In the genomic region with DNA sequence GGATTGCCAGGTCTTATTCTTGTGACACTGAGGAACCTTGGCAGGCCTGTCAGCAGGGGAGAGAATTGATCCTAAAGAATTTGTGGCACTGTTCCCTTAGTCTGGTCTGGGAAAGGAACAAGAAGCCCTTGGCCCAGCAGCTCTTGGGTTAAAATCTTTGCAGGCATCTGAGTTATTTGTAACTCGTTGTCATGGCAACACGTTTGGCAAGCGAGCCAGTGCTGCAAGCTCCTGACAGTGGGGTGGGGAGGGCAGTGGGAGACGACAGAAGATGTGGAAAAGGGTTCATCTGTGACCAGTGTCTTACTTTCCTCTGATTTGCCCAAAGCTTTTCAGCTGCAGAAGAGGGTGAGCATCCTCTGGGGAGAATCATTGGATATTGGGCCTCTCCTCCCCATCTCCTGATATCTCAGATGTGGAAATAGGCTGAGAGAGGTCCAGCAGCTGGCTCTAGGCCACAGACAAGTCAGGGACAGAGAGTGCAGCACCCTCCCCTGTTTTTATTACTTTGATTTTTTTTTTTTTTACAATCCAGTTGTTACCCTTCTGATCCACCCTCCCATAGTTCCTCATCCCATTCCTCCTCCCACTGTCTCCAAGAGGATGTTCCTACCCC, we compare ENCODE assay signal across 8 mouse cellular contexts.
DNase-seq lines count a peak whose midpoint lies in the region; ATAC-seq and TF ChIP-seq lines count a peak whose summit lies in the region.
"Not testable (repeated sequence)": the region's sequence is repeated elsewhere in the genome, so short reads cannot be mapped to it uniquely, and the experiment has no call there.

No protein-coding gene starts in this region.

- H3K9me3 ChIP-seq in midbrain, embryonic 13.5 days, result not testable (repeated sequence)

- not testable (repeated sequence) for H3K4me1 ChIP-seq in midbrain, embryonic 13.5 days (replicated peaks)

- peak; percentile 85 for ATAC-seq in frontal cortex, adult (ENCODE audit: low TSS enrichment)
- ATAC-seq in midbrain, embryonic 13.5 days, result peak; percentile 85

- H3K4me2 ChIP-seq in midbrain, embryonic 13.5 days (replicated peaks), result 0 out of 2 replicates have a peak overlapping the region, but pooled peaks have one; percentile 13

- not testable (repeated sequence) for TF ChIP-seq CTCF in layer of hippocampus, adult 2 months (conservative IDR thresholded peaks at IDR 0.05)

- intact Hi-C loops in left cerebral cortex, postnatal 4 days (cut with DNase I), result not testable (repeated sequence)

- H3K27ac ChIP-seq in layer of hippocampus, adult 2 months, result peak overlapping the region; percentile 65
- peak overlapping the region; percentile 51 for H3K27ac ChIP-seq in midbrain, embryonic 13.5 days

- peak; percentile 63 for DNase-seq in MN1 (ENCODE audit: low spot score)
- DNase-seq in cerebellum, postnatal 36 days, result peak; percentile 3 to 11
- DNase-seq in heart, postnatal 4 days, result peak; percentile 22
- peak; percentile 52 to 55 for DNase-seq in layer of hippocampus, adult 2 months (ENCODE audit: low spot score in 2 of 2)
- DNase-seq in left cerebral cortex, postnatal 4 days, result peak; percentile 79
- peak; percentile 55 for DNase-seq in right cerebral cortex, adult 18-20 months

- not testable (repeated sequence) for H3K4me3 ChIP-seq in layer of hippocampus, adult 2 months; midbrain, embryonic 13.5 days (replicated peaks)

- not testable (repeated sequence) for H3K36me3 ChIP-seq in midbrain, embryonic 13.5 days

- H3K27me3 ChIP-seq in midbrain, embryonic 13.5 days, result not testable (repeated sequence)

- WGBS in midbrain, embryonic 13.5 days, result 7% methylated on average over 4 of the region's 4 CpGs

- H3K9ac ChIP-seq in midbrain, embryonic 13.5 days (replicated peaks), result not testable (repeated sequence)

Comparison
In these comparisons a context has a peak if more than half of its experiments do, and no peak if none do; other contexts are left out.
1. DNase-seq: peak in every context shown above with its lines; median percentile 79 in left cerebral cortex, postnatal 4 days; 63 in MN1; 55 in right cerebral cortex, adult 18-20 months; 54 in layer of hippocampus, adult 2 months; 22 in heart, postnatal 4 days; 7 in cerebellum, postnatal 36 days.